Mouse (Mus musculus) c-Kit-negative CD71-positive TER-119-positive erythroid progenitor cells, embryonic 14.5 days (primary cell): ENCODE measurements around the gene Cxcr4.
"Not testable (repeated sequence)": the region's sequence is repeated elsewhere in the genome, so short reads cannot be mapped to it uniquely, and the experiment has no call there.

Source experiments
- DNase-seq: peaks from one replicate; pipeline ENCODE4 v3.0.0-alpha.2; 2013; ENCODE audit warnings: low read depth, low spot score

Cxcr4 gene

GRCm38 (mm10) chr1:128600549-128600948 lies 8.5 kb upstream of the Cxcr4 start:
- DNase-seq = no peak

DNA sequence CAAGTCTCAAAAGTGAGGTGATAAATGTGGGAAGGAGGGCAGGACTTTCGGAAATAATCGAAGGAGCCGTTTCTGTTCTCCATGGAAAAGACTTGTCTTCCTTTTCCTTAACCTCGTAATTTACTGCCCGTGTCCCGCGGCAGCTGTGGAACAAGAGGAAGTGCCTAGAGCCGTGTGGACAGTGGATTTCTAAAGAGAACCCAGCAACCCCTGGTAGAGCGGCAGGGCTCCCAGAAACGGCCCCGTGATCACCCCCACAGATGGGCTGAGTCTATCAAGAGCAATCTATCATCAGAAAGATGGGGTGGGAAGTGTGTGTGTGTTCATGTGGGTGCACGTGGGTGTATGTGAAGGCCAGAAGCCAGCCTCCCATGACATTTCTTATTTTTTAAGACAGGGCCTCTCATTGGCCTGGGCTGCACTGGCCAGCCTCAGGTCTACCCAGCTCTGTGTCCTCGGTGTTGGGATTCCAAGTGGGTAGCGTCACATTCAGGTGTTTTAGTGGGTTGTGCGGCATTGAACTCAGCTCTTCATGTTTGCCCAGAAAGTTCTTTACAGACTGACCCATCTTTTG lies 5.2 kb upstream of the Cxcr4 start:
- DNase-seq = no peak

GRCm38 (mm10) chr1:128595528-128595927 lies 3.4 kb upstream of the Cxcr4 start:
- no peak for DNase-seq

DNA sequence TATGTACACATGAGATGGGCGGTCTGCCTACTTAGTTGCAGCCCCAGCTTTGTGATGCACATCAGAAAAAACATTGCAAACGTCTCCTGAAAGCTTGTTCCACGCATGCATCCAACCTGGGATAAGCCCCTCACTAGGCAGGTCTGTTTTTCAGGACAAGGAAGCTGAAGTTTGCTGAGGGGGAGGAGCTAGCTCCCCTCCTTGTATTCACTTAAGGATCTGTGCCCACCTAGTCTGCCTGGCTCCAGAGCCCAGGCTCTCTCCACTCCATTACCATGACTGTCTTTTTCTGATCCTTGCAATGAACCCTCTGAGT lies 3.0 kb upstream of the Cxcr4 start:
- DNase-seq = no peak

DNA sequence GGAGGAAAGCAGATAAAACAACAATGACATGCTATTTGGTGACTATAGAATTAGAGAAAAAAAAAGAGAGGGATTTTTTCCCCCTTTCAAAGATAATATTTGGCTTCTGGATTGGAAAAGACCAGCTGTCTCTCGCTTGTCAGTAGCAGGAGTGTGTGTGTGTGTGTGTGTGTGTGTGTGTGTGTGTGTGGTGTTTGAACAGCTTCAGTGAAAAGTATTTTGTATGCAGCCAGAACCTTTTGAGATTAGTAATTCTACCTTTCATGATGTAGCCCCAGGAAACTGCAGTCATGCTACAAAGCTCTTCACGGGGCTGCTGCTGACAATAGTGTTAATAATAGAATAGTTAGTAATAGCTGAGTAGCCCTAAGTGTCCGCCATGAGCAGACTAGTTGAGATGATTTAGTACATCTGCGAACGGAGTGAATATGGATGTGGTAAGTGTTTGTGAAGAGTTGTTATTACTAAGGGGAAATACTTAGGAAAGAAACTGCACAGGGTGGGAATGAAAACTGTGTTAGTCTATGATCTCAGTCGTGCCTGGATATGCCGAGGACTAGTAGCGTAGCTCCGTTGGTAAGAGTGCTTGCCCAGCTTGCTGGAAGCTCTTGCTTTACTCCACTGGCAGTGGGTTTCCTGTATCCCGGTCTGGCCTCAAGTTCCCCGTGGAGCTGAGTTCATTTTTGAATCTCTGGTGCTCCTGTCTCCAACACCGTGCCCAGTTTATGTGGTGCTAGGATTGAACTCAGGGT lies 2.4 kb upstream of the Cxcr4 start:
- DNase-seq = no peak

GRCm38 (mm10) chr1:128592961-128593501 lies 938 bp upstream of the Cxcr4 start:
- DNase-seq = no peak

GRCm38 (mm10) chr1:128591721-128592210 lies 327 bp downstream of the Cxcr4 start:
- DNase-seq = no peak

GRCm38 (mm10) chr1:128590816-128591720 lies 1.0 kb downstream of the Cxcr4 start:
- DNase-seq = no peak

GRCm38 (mm10) chr1:128590011-128590410 lies 2.1 kb downstream of the Cxcr4 start:
- DNase-seq = no peak

DNA sequence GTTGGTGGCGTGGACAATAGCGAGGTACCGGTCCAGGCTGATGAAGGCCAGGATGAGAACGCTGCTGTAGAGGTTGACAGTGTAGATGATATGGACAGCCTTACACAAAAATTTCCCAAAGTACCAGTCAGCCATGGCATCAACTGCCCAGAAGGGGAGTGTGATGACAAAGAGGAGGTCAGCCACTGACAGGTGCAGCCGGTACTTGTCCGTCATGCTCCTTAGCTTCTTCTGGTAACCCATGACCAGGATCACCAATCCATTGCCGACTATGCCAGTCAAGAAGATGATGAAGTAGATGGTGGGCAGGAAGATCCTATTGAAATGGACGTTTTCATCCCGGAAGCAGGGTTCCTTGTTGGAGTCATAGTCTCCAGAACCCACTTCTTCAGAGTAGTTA lies 2.6 kb downstream of the Cxcr4 start:
- DNase-seq = no peak

DNA sequence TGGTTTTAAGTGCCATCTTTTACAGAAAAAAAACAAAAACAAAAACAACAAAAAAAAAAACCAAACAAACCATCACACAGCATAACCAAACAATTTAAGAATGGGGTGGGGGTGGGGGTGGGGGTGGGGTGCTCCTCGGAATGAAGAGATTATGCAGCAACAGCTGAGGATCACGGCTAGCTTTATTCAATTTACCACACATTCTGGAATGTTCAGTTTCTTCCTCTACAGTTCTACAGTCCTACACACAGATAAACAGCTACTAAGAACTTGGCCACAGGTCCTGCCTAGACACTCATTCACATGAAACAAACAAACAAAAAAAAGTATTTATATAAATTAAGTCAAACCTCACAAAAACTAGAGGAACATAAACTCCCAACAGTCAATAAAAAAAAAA lies 3.8 kb downstream of the Cxcr4 start:
- no peak for DNase-seq

GRCm38 (mm10) chr1:128586928-128587780 lies 4.9 kb downstream of the Cxcr4 start:
- DNase-seq = no peak

DNA sequence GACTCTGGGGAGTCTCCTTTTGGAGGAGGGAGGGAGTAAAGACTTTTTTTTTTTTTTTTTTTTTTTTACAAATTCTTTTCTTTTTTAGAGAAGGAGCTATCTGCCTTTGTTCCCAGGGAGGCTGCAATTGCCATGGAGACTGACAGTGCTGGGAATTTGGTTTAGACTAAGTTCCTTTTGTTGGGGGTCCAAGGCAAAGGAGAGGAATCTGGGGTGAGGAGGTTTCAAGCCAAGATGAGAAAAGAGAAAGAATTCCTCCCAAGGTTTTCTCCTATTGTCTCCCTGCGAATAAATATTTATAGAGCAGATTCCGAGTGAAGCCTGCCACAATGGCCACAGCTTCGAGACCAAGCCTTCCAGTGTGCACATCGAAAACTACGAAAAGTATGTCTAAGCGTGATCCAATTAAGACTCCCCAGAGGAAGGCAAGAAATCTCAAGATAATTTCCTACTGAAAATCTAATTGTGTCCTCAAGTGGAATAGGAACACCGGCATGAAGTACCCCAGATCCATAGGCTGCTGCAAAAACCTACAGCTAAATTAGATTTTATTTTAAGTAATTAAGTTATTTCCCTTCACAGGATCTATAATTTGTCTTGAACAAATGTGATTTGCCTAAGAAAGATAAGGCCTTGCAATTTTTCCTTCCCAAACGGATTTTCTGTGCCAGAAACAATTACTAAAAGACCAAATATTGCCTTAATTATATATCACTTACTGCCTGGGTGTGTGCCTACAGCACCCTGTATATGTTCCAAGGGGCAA lies 5.7 kb downstream of the Cxcr4 start:
- DNase-seq = no peak

GRCm38 (mm10) chr1:128585396-128586161 lies 6.5 kb downstream of the Cxcr4 start:
- no peak for DNase-seq

- not testable (repeated sequence) for DNase-seq
Observed at GRCm38 (mm10) chr1:128584716-128585115, 7.4 kb downstream of the Cxcr4 start.

GRCm38 (mm10) chr1:128583279-128583872 lies 8.7 kb downstream of the Cxcr4 start:
- DNase-seq = no peak

DNA sequence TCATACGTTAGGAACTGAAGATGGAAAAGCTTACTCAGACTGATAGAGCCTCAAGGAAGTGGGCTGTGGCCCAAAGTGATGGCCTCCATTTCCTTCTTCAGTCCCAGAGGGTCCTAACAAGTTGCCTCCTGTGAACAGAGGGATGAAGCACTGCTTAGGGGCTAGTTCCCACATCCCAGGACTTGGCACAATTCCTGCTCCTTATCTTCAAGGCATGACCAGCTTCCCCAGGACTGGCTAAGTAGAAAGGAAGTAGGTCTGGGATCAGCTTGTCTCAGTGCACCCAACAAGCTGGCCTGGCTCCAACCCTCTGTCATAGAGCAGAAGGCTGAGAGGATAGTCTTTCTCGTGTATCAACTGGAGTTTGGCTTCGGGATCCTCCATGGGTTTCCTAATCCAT lies 11.8 kb downstream of the Cxcr4 start:
- no peak for DNase-seq

- no peak for DNase-seq
Observed at GRCm38 (mm10) chr1:128578454-128578853, 13.6 kb downstream of the Cxcr4 start.

GRCm38 (mm10) chr1:128575096-128575495 lies 17.0 kb downstream of the Cxcr4 start:
- no peak for DNase-seq
